Mouse (Mus musculus) layer of hippocampus, postnatal 36 days (tissue): ENCODE measurements at regions not wholly inside any gene's neighbourhood (a gene's known extent, or its start where the extent isn't known, plus 50 kb on each side); places are given as distances from the start of the nearest gene placed in this dataset.

Source experiments
- DNase-seq, 2 experiments: peaks; one replicate each; pipeline ENCODE4 v3.0.0; 2022

DNA sequence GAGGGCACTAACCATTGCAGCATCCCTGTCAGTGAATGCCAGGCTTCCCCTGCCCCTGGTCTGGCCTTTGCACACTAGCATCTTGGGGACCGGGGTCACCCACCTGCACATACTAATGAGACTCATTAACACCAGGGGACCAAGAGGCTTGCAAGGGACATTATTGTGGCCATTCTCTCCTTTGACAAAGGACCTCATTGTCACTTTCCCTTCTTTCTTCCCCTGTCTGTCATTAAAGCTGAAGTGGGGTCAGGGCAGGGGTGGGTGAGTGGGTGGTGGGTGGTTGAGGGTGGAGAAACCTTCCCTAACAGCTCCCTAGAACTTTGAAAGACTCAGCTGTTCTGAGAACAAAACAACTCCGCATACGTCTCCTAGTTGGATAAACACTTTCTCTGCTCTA, 356.4 kb upstream of the Id2 start:
- DNase-seq: no peak

DNA sequence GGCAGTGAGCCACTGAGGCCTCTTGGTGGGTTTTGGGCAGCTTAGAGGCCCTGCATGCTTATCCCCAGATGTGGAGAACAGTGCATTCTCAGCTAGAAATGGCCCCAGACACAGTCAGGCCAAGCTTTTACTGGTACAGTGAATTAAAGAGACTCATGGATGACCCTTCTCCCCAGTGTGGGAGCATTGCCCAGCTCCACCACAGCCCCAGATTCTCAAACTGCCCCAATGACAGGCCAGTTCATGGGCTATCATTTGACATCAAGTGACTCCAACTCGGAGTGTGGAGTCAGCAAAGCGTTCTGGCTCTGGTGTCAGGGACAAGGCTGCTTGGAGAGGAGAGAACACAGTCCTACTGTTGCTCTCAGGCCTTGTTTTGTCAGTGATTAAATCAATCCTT, 354.2 kb upstream of the Id2 start:
- no peak for DNase-seq

DNA sequence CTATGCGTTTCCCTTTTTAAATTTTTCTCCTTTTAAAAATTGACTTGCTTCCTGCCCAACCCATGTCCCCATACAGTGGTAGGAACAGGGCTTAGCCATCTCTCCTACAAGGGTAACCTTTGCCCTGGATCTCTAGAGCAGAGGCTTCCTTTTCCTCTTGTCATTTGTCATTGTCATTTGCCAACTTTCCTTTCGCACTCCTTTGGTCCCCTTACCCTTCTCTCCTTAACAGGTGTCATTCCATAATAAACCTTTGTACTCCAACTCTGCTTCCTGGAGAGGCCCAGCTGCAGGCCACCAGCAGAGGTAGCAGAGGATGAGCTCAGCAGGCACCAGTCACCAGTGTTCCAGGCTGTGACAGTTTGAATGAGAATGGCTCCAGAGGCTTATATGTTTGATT, 347.4 kb upstream of the Id2 start:
- DNase-seq: no peak

DNA sequence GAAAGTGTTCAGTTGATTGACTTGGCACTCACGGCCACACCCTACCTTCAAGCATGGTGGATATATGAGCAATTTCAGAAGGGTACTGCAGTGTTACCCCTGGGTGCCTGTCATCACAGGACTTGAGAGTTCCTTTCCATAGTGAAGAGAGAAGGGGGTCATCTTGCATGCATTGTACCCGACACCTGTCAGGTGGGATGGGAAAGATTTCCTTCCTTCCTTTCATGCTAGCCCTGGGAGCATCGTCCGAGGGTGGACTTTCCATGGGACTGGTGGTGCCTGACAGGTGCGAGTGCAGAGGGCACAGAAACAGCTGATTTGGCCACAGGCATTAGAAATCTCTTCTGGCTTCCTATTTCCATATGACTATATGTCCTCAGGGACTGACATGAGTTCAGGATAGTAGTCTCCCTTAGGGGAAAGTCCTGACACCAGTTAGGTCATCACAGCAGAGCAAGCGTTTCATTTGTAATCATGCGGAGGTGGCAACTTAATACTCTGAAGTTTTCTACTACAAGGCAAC, 342.1 kb upstream of the Id2 start:
- no peak for DNase-seq

DNA sequence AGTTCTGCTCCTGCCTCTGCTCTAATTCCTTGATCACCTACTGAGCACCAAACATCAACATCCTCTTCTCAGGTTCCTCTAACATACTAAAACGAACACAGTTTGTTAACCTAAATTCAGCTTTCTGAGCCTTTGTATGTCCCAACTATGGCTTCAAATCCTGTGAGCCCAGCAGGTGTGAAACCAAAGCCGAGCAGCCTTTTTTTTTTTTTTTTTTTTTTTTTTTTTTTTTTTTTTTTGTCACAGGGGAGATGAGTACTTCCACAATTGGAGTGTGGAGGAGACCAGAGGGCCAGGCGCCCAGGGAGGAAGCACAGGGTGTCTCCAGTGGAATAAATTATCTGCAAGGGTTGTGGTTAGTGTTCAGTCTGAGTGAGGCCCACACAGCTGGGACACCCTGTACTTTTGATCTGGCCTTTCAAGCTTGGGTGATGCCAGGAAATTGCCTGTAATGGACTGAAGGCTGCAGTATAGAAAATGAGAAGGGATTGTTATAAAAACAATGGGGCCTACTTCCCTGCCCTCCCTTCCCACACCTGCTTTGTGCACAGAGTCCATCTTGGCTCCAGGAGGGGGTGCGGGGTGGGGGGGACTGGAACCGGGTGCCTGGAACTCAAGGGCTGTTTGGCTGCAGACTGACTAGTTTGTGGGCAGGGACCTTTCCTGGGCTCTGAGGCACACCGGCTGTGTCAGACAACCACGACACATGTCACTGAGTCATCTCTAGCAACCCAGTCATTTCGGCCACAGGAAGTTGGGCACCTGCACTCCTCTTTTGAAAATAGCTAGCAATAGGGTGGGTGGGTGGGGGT, 341.5 kb upstream of the Id2 start:
- no peak for DNase-seq

DNA sequence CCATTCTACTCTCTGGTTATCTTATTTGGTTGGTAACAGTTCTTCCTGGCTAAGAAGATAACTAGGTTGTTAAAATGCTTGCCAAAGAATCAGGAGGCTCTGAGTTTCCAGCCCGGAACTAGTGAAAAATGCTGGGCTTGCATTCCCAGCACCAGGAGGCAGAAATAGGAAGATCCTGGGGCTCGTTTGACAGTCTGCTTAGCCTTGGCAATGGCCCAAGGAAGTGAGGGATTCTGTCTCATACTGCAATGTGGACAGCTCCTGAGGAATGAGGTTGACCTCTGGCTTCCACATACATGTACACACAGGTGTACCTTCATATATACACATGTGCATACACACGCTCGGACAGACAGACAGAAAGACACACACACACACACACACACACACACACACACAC, 340.6 kb upstream of the Id2 start:
- no peak for DNase-seq

DNA sequence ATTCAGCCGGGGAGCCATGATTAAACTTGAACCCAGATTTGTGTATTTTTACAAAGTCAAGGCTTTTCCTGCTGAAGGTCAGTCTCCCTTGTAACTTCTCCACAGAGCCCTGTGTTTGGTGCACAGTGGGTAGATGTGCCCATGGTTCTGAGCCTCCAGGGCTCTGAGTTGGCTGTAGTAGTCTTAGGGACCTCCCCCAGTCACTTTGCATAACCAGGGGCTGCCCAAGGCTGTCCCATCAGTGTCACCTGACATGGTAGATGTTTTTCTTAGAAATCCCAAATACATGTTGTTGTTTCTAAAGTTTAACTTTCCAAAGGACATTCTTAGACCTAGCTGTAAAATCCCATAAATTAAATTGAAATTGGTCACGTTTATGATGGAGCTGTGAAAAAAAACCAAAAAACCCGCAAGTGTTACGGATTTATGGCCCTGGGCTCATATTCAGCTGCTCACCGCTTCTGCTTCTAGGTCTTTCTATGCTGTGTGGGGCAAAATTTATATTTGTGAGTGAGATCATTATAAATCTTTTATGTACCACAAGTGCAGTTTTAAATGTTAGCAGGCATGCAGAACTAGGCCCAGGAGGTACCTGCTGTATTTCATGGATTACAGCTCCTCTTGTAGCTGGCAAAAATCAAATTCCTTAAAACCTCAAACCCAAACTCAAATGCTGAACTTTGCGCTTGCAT, 339.4 kb upstream of the Id2 start:
- DNase-seq: no peak

DNA sequence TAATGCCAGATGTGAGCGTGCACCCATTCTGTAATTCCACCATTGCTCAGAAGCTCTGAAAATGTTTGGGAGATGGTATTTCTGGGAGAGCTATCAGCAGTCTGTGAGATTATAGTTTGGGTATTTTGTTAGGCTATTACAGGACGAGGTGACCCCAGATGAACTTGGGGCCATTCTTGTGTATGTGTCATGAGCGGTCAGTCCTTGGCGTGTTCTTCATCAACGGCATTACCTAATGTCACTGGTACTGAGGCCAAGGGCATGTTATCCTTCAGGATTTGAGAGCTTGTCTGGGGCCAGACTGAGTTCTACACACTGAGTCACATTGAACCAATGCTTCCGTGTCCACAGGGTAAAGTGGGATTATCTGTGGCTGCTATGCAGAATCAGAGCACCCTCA, 335.9 kb upstream of the Id2 start:
- DNase-seq: no peak

DNA sequence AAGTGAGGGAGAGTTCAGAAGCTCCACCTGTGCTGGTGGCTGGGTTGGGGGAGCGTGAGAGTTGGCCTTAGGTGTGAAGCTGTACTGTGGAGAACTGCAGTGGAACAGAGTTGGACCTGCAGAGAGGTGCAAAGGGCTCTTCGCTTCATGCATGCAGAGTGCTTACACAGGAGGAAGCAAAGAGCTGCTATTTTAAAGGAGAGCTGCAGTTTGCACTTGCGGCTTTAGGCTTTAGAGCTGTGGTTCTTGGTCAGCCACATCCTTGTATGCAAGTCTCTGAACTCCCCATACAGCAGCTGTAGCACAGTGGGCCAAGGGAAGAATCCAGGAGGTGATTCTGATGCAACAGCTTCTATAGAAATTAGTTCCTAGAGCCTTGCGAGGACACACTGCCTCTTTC, 334.0 kb upstream of the Id2 start:
- DNase-seq: no peak

DNA sequence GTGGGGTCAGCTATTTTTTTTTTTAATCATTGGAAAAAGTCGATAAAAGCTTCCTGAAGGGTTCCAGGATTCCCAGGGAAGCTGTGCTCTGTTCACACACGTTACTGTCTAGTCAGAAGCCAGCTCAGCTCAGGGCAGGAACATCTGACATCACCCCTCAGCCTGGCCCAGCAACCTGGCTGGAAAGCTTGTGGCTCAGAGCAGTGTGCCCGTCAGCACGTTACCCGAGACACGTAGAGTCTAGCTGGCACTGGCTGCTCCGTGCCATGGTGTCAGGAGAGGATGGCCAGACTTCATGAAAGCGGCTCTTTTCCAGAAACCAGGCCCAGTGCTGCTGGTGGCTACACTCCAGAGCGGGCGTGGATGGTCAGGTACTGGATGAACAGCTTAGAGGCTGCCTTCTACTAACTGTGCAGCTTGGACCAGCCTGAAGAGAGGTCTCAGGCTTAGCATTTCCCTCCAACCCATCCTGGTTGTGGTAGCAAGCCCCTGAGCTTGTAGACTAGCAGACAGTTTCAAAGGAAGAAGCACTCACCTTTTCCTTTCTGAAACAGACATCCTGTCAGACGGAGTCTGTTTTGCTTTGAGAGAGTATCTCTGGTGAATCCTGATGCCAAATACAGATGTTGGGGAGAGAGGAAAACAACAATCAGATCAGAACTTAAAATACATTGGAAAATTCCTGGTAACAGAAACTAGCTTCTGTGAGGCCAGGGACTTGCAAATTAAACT, 331.1 kb upstream of the Id2 start:
- DNase-seq: no peak

DNA sequence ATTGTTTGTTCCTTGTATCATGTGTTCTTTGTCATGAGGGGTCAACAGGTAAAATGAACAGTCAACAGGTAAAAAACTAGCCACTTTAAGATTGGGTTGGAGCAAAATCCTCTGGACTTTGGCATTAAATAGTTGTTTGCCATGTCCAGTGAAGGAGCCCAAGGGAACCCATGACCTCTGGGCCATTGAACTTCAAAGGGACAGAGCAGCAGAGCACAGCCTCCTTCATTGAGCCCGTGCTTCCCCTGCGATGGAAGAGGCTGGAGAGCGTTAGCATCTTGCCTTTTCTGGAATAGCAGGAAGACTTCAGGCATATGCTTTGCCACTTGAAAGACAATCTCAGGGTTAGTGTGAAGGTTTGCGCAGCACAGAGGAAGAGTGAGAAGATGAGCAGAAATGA, 320.4 kb upstream of the Id2 start:
- no peak for DNase-seq

DNA sequence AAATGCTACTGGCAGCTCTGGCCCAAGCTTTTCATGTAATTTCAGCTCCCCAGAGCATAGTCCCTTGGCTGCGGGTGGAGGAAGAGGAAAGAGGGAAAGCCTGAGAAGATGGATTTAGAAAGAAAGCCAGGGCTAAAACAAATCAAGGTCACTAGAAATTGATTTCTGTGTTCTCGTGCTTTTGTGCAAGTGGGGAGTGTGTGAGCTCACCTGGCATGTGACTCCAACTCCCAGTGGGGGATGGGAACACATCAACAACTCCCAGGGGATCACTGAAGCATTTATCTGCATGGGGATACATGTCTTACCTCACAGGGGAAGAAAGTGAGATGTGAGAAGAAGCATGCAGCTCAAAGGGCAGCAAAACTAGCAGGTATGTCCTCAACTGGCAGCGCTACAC, 319.6 kb upstream of the Id2 start:
- DNase-seq: no peak

DNA sequence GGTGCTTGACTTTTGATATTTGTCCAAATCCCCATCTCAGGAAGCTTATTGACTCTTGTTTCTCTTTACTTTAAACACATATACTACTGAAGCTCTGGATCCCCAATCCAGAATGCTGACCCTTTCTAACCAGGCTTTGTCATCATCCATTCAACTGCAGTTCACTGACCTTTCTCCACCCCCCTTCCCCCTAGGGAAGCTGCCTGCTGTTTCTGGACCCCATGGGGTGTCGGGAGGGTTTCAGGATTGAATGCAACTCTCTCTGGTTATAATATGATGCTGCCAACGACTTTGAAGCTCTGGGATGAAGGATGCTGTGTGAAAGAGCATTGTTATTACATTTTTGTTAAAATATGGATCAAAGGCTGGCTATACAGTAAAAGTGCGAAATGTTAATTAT, 318.7 kb upstream of the Id2 start:
- DNase-seq: no peak

DNA sequence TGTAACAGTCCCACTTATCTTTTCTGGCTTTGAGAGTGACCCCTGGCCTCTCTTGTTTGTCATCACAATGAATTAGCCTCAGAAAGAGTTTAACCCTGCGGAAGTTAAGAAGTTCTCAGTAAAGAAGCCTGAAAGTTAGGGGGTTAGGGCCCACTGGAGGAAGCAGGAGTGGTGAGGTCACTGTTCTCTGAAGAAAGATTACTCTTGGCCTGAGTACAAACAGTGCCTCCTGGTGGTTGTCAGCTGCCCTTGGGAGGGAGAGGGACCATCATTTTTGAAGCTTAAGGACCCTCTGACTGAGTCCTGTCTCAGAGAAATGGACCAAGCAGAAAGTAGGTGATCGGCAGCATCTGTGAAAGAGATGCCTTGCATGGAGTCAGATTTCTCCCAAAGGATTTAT, 318.3 kb upstream of the Id2 start:
- no peak for DNase-seq

DNA sequence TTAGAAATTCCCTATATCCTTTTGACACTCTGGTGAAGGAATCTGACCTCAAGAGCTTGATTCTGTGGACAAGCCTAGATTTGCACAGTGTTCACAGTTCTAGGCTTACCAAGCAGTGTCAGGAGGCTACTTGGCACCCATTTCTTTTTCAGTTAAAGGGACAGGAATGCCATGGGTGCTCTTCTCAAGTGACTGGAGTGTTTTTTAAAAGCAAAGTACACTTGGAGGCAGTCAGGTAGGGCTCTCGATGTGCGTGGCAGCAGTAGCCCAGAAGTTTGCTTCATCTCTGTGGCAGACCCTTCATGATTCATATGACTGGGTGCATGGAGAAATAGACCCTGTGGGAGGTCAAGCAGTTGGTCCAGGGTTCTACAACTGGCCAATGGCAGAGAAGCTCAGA, 310.4 kb upstream of the Id2 start:
- no peak for DNase-seq

DNA sequence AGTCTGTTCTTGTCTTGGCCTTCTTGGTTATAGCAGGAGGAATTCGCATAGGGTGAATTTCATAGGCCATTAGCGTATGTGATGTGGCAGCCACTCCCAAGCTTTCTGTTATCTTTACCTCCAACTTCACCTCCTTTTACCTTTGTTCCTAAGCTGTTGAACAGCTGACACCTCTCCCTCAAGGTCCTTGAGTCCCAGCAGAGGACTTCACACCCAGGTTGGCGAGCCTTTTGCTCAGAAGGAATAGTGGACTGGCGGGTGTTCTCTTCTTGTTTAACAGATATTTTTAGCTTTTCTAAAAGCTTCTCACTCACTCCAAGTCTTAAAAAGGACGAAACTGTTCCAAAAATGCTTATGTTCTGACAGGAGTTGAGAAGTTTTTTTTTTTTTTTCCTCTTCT, 303.4 kb upstream of the Id2 start:
- DNase-seq: no peak

DNA sequence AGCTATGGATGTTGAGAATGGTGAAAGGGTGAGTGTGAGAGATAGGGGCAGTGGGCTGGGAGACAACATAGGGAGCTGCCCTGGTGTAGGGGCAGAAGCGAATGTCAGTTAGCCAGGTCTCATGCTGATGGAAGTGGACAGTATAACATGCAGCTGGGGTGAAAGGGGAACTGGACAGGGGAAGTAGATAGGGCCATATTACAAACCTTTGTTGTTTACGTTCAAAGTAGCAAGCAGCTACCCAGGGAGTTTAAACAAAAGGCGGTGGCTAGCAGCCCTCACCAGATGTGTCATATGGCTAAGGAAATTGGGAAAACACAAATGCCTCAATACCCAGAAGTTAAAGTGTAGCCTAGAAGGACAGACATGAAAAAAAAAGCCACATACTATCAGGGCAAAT, 301.8 kb upstream of the Id2 start:
- no peak for DNase-seq

DNA sequence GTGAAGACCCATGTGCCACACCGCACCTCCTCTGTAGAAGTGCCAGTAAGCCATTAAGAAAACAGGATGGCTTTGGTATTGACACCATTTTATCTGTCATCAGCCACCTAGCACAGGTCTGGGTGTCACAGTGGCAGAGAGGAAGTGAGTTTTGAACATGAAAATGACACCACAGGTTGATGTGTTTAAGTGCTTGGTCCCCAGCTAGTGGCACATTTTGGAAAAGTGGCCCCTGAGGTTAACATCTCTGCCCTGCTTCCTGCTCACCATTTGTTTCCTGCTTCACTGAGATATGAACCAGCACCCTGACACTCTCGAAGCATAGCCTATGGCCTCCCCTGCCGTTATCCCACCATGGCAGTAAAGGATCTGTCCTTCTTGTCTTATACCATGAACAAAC, 297.4 kb upstream of the Id2 start:
- DNase-seq: no peak

DNA sequence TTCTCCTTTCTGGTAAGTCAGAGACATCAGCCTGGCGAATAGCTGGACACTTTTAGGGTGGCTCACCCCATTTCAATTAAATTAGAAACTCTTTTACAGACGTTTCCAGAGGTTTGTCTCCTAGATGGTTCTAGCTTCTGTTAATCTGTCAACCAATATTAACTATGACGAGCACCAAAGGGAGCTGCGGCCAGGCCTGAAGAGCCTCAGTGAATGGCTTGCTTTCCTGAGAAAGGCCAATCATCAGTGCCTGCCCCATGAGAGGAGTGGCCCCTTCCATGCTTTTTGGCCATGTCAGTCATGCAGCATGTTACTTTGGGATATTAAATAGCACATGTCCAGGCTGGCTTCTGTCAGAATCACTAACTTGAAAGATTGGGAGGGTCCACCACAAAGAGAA, 296.6 kb upstream of the Id2 start:
- no peak for DNase-seq

DNA sequence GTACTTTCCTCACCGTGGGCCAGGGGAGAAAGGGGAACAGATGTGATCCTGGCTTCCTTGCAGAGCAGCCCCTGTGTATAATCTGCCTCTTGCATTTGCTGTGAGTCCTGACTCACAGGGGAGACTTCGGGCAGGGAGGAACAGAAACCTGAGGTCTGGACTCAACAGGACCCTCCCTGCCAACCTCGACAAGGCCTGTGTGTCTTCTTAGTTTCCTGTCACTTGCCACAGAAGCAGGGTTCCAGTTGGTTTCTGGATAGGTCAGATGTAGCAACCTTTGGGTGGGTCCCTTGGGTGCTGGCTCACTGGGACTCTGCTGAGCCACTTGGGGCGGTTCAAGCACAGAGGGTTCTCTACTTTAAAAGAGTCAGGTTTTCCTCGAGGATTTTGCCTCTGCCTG, 292.3 kb upstream of the Id2 start:
- DNase-seq: no peak

DNA sequence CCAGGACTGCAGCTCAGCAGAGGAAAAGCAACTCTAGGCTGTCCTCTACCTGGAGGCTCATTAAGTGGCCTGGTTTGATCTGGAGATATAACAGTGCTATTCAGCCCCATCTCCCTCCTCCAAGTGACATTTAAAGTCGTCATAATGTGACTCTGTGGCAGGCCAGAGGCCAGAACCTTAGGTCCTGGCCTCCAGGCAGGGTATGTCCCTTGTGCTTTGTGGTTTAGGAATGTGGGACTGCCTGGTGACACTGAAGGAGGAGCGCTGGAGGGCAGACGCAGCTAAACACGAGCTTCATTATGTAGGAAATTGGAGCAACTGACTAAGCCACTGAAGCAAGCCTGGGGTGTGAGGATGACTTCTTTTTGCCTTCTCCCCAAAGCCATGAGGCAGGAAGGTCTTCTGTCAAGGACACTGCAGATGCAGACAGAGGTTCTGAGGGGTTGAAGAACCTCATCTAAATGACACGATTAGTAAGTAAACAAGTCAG, 290.9 kb upstream of the Id2 start:
- no peak for DNase-seq

DNA sequence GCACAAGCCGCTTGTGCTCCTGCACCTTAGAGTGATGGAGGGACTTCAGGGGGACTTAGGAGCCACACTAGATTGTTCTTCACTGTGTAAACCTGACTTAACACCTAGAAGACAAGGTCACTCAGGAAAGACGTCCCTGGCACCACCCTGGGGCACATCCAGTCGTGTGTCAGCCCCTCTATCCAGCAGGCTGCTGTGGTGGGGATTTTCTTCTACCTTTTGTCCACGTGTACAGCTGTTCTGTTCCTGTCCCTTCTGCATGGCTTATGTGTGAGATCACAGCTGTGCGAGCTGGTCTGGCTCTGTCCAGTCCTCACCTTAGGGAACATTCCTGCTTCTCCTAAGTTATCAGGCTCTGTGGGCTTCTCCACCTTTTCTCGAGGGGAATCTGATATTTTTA, 286.0 kb upstream of the Id2 start:
- DNase-seq: no peak

DNA sequence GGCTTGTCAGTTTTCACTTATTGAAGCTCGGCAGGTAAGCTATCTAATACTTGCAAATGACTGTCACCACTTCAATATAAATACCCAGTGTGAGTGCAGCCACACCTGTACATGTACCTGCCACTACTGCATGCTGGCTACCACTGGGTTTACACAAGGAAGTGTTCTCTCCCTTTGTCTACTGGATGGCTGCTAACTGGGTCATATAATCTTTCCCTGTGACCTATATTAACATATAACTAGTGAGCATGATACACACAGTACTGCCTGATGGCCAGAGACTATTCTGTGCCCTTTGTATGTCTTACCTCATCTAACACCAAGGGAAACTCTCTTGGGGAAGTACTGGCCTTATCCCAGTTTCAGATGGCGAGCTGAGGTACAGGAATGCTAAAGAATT, 285.5 kb upstream of the Id2 start:
- no peak for DNase-seq

DNA sequence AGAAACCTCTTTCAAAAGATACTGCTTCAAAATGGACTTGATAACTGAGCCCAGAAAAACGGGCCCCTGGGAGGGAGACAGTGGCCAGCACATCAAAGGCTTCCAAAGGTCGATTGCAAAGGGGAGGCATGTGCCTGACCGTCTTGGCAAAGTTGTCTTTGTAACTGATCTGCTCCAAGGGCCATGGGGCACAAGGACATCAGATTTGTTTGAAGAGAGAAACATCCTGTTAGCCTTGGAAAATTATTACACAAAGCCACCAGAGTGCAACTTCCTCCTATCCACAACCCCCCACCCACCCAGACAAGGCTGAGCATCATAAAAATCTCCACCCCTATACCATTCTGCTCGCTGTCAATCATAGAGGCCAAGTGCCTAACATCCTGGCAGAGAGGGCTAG, 284.7 kb upstream of the Id2 start:
- DNase-seq: no peak
